Mouse (Mus musculus) WW6 (cell line): ENCODE measurements around the gene Cldn14.

ENCODE experiments used
- DNase-seq: peaks from one replicate; pipeline ENCODE4 v3.0.0-alpha.2; 2013; ENCODE audit warnings: low read depth, low spot score

Cldn14 gene

GRCm38 (mm10) chr16:93913881-93914576 is 94.6 kb downstream of the Cldn14 start:
- no peak for DNase-seq

GRCm38 (mm10) chr16:93912808-93913207 is 95.8 kb downstream of the Cldn14 start:
- DNase-seq, result no peak

GRCm38 (mm10) chr16:93912158-93912557 is 96.5 kb downstream of the Cldn14 start:
- DNase-seq, result no peak

- DNase-seq, result no peak
Measured at GRCm38 (mm10) chr16:93910735-93911665, 97.6 kb downstream of the Cldn14 start.

- no peak for DNase-seq
Measured at GRCm38 (mm10) chr16:93909936-93910335, 98.7 kb downstream of the Cldn14 start.

- no peak for DNase-seq
Measured at GRCm38 (mm10) chr16:93908196-93908595, 100.4 kb downstream of the Cldn14 start.

- DNase-seq, result no peak
Measured at GRCm38 (mm10) chr16:93907761-93908160, 100.9 kb downstream of the Cldn14 start.

GRCm38 (mm10) chr16:93906156-93907014 is 102.3 kb downstream of the Cldn14 start:
- DNase-seq, result no peak

GRCm38 (mm10) chr16:93903027-93903426 is 105.6 kb downstream of the Cldn14 start:
- DNase-seq, result no peak

GRCm38 (mm10) chr16:93893285-93893684 is 115.4 kb downstream of the Cldn14 start:
- no peak for DNase-seq

- no peak for DNase-seq
Measured at GRCm38 (mm10) chr16:93890948-93891604, 117.6 kb downstream of the Cldn14 start.

- DNase-seq, result no peak
Measured at GRCm38 (mm10) chr16:93888481-93888880, 120.2 kb downstream of the Cldn14 start.

- no peak for DNase-seq
Measured at GRCm38 (mm10) chr16:93884722-93885113, 123.9 kb downstream of the Cldn14 start.

GRCm38 (mm10) chr16:93884086-93884721 is 124.4 kb downstream of the Cldn14 start:
- no peak for DNase-seq

- peak; percentile 91 for DNase-seq
Measured at GRCm38 (mm10) chr16:93883423-93884085, 125.1 kb downstream of the Cldn14 start, which contains the start of gene Chaf1b. Gene Chaf1b (plus strand): TSS chr16:93883901.

- DNase-seq, result no peak
Measured at GRCm38 (mm10) chr16:93877612-93878380, 130.8 kb downstream of the Cldn14 start.

GRCm38 (mm10) chr16:93874841-93875240 is 133.8 kb downstream of the Cldn14 start:
- no peak for DNase-seq
